Comparison of ENCODE assay signal across 14 mouse cellular contexts in genomic region chr17:51546999-51547398, GRCm38 (mm10).
DNase-seq lines count a peak whose midpoint lies in the region; ATAC-seq and TF ChIP-seq lines count a peak whose summit lies in the region.
"Had no signal": no experiment of that assay in that cellular context is flagged by ENCODE, and none has a peak within 500 bp of the region (broad histone marks: within the 10 kb centered on the region; RNA-seq: fewer than 3 reads in every experiment).

No protein-coding gene starts in this region.

- H3K9ac ChIP-seq in midbrain, postnatal 0 days (replicated peaks; ENCODE audit: low read length, poor library complexity, severe bottlenecking), result no peak overlapping the region
- H3K9ac ChIP-seq: heart, embryonic 13.5 days had no signal

- H3K27me3 ChIP-seq in midbrain, postnatal 0 days (ENCODE audit: insufficient read depth, low read length), result no peaks in the 10 kb centered on the region
- no peaks in the 10 kb centered on the region for H3K27me3 ChIP-seq in midbrain, embryonic 10.5 days (ENCODE audit: low read depth, poor library complexity, severe bottlenecking)
- H3K27me3 ChIP-seq: CH12.LX; heart, embryonic 13.5 days had no signal

- no peak for TF ChIP-seq CTCF in midbrain, postnatal 0 days (IDR thresholded peaks at IDR 0.05)

- DNase-seq in midbrain, postnatal 0 days (ENCODE audit: low spot score), result peak; percentile 4
- DNase-seq in midbrain, embryonic 10.5 days (ENCODE audit: low spot score), result no peak
- peak; percentile 37 for DNase-seq in embryo, embryonic 11 days
- DNase-seq in heart, adult 9 months (ENCODE audit: low spot score in 2 of 2), result peak; percentile 27 to 41
- no peak for DNase-seq in retina, embryonic 14.5 days (ENCODE audit: low spot score)
- DNase-seq in thymus, postnatal 14 days, result no peak
- no peak for DNase-seq in adipocyte (ENCODE audit: low spot score)
- DNase-seq: adrenal gland, postnatal 10 days; lung, adult 18-20 months had no signal

- no peak for ATAC-seq in midbrain, postnatal 0 days (ENCODE audit: low FRiP score)
- ATAC-seq in megakaryocyte-erythroid progenitor cell, adult 5-6 weeks (replicated peaks; ENCODE audit: low FRiP score, low TSS enrichment, poor library complexity, severe bottlenecking), result no peak

- no peak overlapping the region for H3K27ac ChIP-seq in midbrain, postnatal 0 days (ENCODE audit: low read depth, low read length)
- H3K27ac ChIP-seq in midbrain, embryonic 10.5 days (replicated peaks), result no peak overlapping the region
- H3K27ac ChIP-seq: heart, embryonic 13.5 days; kidney, postnatal 0 days had no signal

- H3K36me3 ChIP-seq in midbrain, postnatal 0 days (ENCODE audit: insufficient read depth, low read length), result no peaks in the 10 kb centered on the region
- no peaks in the 10 kb centered on the region for H3K36me3 ChIP-seq in midbrain, embryonic 10.5 days
- H3K36me3 ChIP-seq: heart, embryonic 13.5 days had no signal

- H3K4me1 ChIP-seq in midbrain, postnatal 0 days (ENCODE audit: insufficient read depth, low read length), result no peaks in the 10 kb centered on the region
- H3K4me1 ChIP-seq in midbrain, embryonic 10.5 days, result no peaks in the 10 kb centered on the region

- no peak overlapping the region for H3K4me2 ChIP-seq in midbrain, postnatal 0 days (ENCODE audit: low read depth, low read length, poor library complexity, severe bottlenecking)
- H3K4me2 ChIP-seq: heart, embryonic 13.5 days had no signal

- H3K9me3 ChIP-seq in midbrain, postnatal 0 days (ENCODE audit: low read length), result no peaks in the 10 kb centered on the region
- H3K9me3 ChIP-seq in midbrain, embryonic 10.5 days (replicated peaks), result no peaks in the 10 kb centered on the region
- H3K9me3 ChIP-seq: heart, embryonic 13.5 days had no signal

- H3K4me3 ChIP-seq in midbrain, postnatal 0 days (ENCODE audit: low read depth, low read length), result no peak overlapping the region
- H3K4me3 ChIP-seq in midbrain, embryonic 10.5 days, result no peak overlapping the region
- H3K4me3 ChIP-seq: heart, embryonic 13.5 days; myocyte had no signal

- 60% methylated on average over 3 of the region's 3 CpGs for WGBS in midbrain, postnatal 0 days
- 74% methylated on average over 3 of the region's 3 CpGs for WGBS in midbrain, embryonic 10.5 days

Comparison
In these comparisons a context has a peak if more than half of its experiments do, and no peak if none do; other contexts are left out.
1. DNase-seq: peak in midbrain, postnatal 0 days (single experiment), embryo, embryonic 11 days (single experiment) and heart, adult 9 months (2 of 2); none in midbrain, embryonic 10.5 days (single experiment), retina, embryonic 14.5 days (single experiment), thymus, postnatal 14 days (single experiment) and adipocyte (single experiment).